Mouse (Mus musculus) right cerebral cortex, postnatal 10 days (tissue): ENCODE data around the gene Psmb5.

Source experiments
- DNase-seq, 2 experiments: peaks; one replicate each; pipeline ENCODE4 v3.0.0; 2021; ENCODE audit warnings: low spot score in 2 of 2

The Psmb5 gene

GRCm38 (mm10) chr14:54592319-54592934, 25.4 kb downstream of the Psmb5 start:
- DNase-seq = peak; percentile 46 to 75

GRCm38 (mm10) chr14:54591056-54591455, 26.8 kb downstream of the Psmb5 start:
- no peak for DNase-seq

DNA sequence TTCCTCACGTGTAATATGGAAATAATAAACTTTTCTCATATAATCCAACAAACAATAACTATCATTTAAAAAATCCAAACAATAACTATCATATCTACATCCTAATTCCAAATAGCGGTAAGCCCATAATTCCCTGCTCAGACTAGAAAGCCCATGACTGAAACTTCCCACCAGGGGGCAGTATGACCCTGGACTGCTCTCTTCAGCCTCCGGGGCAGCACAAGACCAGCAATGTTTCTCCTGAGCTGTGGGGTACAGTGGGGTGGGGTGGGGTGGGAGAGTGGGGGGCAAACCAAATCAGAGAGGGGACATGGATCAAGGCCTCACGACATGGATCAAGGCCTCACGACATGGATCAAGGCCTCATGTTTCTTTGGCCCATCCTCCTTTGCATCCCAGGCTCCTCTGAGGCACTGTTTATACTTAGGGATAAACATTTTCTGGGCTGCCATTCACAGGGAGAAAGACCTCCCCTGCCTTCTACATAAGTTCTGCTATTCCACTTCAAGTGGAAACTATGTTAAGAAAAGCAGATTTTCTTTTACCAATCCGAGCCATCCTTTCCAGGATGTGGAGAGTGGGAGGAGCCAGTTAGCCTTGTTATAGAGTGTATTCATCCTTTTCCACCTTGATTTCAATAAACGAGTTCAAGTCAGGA, 34.0 kb downstream of the Psmb5 start:
- DNase-seq = peak in 1 of 2 experiments; percentile 61

DNA sequence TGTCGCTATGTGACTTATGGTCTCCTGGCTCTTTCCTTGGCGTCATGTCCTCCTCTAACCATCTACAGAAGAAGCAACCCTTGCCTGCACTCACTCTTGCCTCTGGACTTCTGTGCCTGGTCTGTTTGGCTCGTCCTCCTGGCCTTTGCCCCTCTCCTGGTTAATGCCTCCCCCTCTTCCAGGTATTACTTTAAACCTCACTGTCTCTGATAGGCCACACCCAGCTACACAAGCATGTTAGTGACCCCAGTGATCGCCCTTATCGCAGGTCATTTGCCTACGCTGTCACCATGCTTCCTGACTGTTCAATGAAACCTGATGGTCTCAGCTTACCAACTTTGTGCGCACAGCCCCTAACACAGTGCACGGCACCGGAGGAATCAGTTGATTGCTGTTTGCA, 35.3 kb downstream of the Psmb5 start:
- DNase-seq = no peak

GRCm38 (mm10) chr14:54579638-54580037, 38.2 kb downstream of the Psmb5 start:
- DNase-seq = no peak

GRCm38 (mm10) chr14:54578063-54578462, 39.8 kb downstream of the Psmb5 start:
- no peak for DNase-seq

DNA sequence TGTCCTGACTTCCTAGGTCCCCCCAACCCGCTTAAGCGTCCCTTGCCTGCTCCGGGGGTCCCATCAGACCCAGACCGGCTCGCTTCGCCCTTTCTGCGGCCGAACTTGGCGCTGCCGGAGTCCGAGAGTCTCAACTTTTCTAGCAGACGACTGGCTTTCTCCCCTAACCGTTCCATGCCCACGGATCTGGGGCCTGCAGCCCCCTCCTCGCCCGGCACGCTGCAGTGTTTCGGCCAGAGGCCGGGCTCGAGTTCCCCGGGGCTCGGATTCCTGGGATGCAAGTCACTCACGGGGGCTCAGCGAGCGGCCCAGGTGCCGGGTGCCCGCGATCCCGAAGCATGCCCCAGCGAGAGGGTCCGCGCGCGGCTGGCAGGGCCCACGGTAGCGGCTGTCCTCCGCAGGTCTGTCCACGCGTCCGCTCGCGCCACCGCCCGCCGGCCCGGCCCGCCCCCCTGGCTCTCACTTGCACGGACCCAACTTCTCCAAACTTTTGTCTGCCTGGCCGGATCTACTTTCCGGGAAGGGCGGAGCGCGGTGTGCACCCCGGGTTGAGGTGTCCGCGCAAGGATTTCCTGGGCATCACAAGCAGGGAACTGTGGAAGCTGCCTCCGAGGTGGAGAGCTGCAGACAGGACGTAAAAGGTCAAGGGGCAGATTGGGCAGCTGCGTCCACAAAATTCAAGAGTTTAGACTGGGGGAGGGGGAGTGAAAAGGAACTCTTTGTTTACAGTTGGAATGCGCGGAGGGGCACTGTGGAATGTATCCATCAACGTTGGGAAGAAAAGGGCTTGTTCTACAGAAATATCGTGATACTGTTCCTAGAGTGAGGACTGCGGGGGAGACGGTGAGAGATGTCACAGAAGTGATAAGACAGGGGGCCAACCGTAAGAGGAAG, 40.5 kb downstream of the Psmb5 start, which contains the start of gene Ajuba:
Gene Ajuba, minus strand, starts transcription at position 470 of the 894 bp plus-strand sequence.
- peak; percentile 84 for DNase-seq

- no peak for DNase-seq
Observed at GRCm38 (mm10) chr14:54576241-54577088, 41.4 kb downstream of the Psmb5 start.

GRCm38 (mm10) chr14:54575631-54576030, 42.2 kb downstream of the Psmb5 start:
- peak in 1 of 2 experiments; percentile 45 for DNase-seq

DNA sequence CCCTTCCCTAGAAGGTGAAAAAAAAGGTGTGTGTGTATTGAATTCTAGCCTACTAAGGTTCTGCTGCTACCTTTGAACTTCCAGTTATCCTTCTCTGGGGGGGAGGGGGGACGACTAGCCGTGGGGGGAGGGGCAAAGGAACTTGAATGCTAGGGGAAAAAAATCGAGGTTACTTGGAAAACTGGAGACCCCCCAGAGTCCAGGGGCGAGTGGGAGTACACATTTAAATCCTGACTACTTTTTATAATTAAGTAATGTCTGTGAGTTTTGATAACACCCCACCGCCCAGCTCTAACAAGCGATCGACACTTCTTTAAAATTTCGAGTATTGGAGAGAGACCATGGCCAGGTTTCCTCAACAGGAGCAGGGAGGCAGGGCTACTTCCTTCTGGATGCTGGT, 42.8 kb downstream of the Psmb5 start:
- no peak for DNase-seq

DNA sequence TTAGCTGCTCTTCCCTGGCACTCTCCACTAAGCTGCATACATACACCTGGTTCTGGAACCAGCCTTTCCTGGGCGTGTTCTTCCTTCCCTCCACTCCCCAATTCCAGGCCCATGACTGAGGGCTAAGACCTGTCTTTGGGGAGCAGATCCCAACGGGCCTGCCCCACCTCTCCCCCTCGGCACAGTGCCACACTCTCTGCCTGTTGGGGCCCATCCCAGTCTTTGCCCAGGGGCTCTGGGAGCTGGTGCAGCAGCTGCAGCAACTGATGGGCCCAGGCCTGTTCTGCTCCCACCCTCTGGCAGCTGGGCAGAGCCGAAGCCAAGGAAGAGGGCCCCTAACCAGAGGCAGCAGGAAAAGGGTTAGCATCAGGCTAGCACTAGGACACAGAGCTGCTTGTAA, 43.6 kb downstream of the Psmb5 start:
- DNase-seq = no peak

- no peak for DNase-seq
Observed at GRCm38 (mm10) chr14:54572790-54573736, 44.8 kb downstream of the Psmb5 start.

DNA sequence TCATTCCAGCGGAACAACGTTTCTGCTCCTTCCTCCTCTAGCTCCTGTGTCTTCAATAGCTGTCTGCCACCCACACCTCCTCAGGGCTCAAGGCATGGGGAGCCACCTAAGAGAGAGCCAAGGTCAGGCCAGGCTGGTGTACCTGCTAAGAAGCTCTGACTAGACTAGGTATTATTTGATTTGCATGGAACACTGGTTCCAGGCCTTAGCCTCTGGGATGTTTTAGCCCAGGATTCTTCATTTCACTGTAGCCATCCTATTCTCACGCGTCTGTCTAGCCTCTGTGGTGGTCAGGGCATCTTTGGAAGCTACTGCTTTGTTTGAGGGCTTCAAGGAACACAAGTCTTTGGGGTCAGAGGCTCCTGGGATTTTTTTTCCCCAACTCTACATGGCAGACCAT, 45.7 kb downstream of the Psmb5 start:
- no peak for DNase-seq

DNA sequence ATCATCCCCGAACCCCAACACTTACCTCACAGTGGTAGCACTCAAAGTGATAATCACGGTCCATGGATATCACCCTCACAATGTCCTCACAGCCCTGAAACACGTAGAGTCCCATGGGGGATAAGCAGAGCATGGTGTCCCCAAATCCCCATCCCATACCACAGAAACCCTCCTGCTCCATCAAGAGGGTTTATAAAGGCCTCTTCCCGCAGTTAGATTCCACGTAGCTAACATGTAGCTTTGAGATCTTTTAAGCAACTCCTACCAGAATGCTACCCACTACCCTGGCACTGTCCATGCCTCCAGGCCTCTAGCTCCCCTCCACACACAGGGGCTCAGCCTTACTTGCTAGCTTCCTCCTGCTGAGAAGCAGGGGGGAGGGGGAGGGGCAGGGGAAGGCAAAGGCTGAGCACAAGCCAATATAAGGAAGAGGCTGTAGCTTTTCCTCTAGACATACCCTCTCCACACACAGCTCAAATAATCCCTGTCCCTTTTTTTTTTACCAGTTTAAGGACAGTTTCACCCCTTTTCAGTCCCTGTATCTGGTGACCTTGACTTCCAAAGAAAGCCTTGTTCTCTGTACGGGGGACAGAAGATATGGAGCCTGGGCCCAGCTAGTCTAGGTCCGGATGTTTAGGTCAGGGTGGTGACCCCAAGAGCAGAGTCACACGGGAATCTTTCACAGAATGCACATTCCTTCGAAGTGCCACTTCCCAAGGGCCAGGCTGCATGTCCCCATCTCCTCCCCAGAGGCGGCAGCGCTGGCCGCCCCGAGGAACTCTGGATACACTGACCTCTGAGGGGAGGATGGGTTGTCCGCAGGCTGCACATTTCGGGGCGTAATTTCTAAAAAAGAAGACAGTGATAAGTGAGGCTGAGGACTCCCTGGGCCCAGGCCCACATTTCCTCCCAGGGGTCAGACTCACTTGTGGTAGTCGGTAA, 48.1 kb downstream of the Psmb5 start:
- DNase-seq = no peak

DNA sequence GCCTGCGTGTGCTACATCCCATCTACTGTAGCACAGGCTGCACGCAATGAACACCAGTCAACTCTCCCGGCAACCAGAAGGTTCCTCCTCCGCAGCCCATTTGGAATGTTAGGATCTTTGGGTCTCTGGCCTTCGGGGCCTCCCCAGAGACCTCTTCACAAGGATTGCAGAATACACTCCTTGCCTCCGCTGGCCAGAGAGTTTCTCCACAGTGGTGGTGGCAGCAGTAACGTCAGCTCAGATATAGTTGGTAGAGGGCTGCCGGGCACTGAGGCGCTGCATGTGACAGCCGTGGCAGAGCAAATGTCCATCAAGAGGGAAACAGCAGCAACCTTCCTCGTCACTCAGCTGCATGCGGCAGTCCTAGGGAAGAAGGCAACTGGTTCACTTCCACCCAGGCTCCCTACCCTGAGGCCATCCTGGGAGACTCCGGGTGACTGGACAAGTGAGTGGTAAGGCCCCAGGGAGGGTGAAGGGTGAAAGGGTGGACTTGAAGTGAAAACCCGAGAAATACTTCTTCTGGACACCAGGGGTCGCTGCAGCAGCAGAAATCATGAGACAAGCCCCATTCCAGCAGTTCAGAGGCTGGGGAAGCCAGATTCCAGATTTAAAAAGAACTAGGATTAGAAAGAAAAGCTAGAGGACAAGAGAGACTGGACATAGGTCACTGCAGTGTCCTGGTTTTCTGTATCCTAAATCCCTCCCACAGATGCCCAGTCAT, 49.0 kb downstream of the Psmb5 start:
- DNase-seq = peak; percentile 62 to 82
